Mouse (Mus musculus) forebrain, postnatal 0 days (tissue): Measurements from ENCODE around the gene Il1rl2. TPM values are rescaled to one million over a fixed set of nuclear protein-coding genes. Genes with fewer than 3 reads are reported as not detected.

Source experiments
- ATAC-seq: fragments of 200-750 bp; cut with Nextera tagmentation; 2 replicates; pipeline ENCODE4 v1.8.0; 2017; ENCODE audit warnings: mild to moderate bottlenecking, moderate library complexity
- DNase-seq: peaks from one replicate; pipeline ENCODE4 v3.0.0-alpha.2; 2015
- H3K27ac ChIP-seq: fragments of 300-500 bp; sonication (generic); 2 replicates; pipeline ENCODE4 v1.5.1; 2014; ENCODE audit warnings: low read depth, mild to moderate bottlenecking, antibody characterized with exemption, low read length, moderate library complexity, mixed read lengths
- H3K27me3 ChIP-seq: fragments of 300-500 bp; sonication (generic); 2 replicates; pipeline ENCODE4 v1.6.1; 2014; ENCODE audit warnings: mild to moderate bottlenecking, low read length, mixed read lengths; ENCODE audit not compliant: insufficient read depth
- H3K36me3 ChIP-seq: fragments of 300-500 bp; sonication (generic); 2 replicates; pipeline ENCODE4 v1.6.1; 2014; ENCODE audit warnings: mild to moderate bottlenecking, moderate library complexity; ENCODE audit not compliant: insufficient read depth
- H3K4me1 ChIP-seq: fragments of 300-500 bp; sonication (generic); 2 replicates; pipeline ENCODE4 v1.6.1; 2014; ENCODE audit warnings: antibody characterized with exemption; ENCODE audit not compliant: insufficient read depth
- H3K4me2 ChIP-seq: fragments of 300-500 bp; sonication (generic); 2 replicates; pipeline ENCODE4 v1.6.1; 2014; ENCODE audit warnings: low read depth, mild to moderate bottlenecking, moderate library complexity
- H3K4me3 ChIP-seq: fragments of 300-500 bp; sonication (generic); 2 replicates; pipeline ENCODE4 v1.5.1; 2014; ENCODE audit warnings: low read depth, low read length, mixed read lengths
- H3K9ac ChIP-seq: fragments of 300-500 bp; sonication (generic); 2 replicates; pipeline ENCODE4 v1.6.1; 2014; ENCODE audit warnings: mild to moderate bottlenecking
- H3K9me3 ChIP-seq: fragments of 300-500 bp; sonication (generic); 2 replicates; pipeline ENCODE4 v1.6.1; 2016; ENCODE audit warnings: low read length
- CTCF ChIP-seq: sonication (generic); IDR thresholded peaks from 2 replicates; pipeline ENCODE4 v1.5.1; 2016; ENCODE audit warnings: antibody characterized with exemption, control low read depth, low read depth
- WGBS: fragments of 180-500 bp; shearing (Covaris S2); extraction: QIAGEN DNeasy Blood & Tissue Kit; methylation state at CpG from one replicate; pipeline ENCODE4 v1.1.7; 2014; 5-methylcytosine and 5-hydroxymethylcytosine counted together
- polyA plus RNA-seq: library from polyadenylated mRNA; unstranded; fragments of >200 nt; fragmentation: Nextera tagmentation; extraction: Ambion mirVana; gene quantifications from 2 replicates; pipeline ENCODE4 v1.2.1, GENCODE M21; 2015
- total RNA-seq: library from RNA; depleted of rRNA; stranded (reverse); fragments of >200 nt; gene quantifications from 2 replicates; pipeline ENCODE4 v1.2.3, GENCODE M21; 2014; rRNA removed

Gene Il1rl2
- 0.77 and 1.8 TPM in 2 replicates for total RNA-seq
- 0.50 and 0.76 TPM in 2 replicates for polyA plus RNA-seq

- no peak for ATAC-seq
These were observed at the start of gene Il1rl2 for GRCm38 (mm10) chr1:40324457-40324856. Gene Il1rl2 (plus strand): TSS chr1:40324610.

GRCm38 (mm10) chr1:40275285-40276013, 49.0 kb upstream of the Il1rl2 start:
- ATAC-seq (no peak), DNase-seq (no peak)
- 75% methylated on average over 10 of the region's 10 CpGs for WGBS
- Histone ChIP-seq H3K9ac (no peak overlapping the region), H3K4me1 (no peaks in the 10 kb centered on the region), H3K9me3 (no peaks in the 10 kb centered on the region), H3K36me3 (no peaks in the 10 kb centered on the region), H3K4me2 (no peak overlapping the region), H3K4me3 (no peak overlapping the region), H3K27me3 (no peaks in the 10 kb centered on the region), H3K27ac (no peak overlapping the region)
- no peak for TF ChIP-seq CTCF

More at GRCm38 (mm10) chr1:40324457-40324856, at the start of gene Il1rl2:
- 40% methylated on average over 6 of the region's 6 CpGs for WGBS
- H3K4me1 ChIP-seq, result no peaks in the 10 kb centered on the region
- no peak for DNase-seq
- no peak within 1 kb of the TSS for H3K27ac ChIP-seq
- H3K9ac ChIP-seq, result peak within 1 kb of the TSS; percentile 35; the same call in 1 of the 2 replicates
- peaks cover 28% of the 10 kb centered on the region for H3K27me3 ChIP-seq
- no peaks in the 10 kb centered on the region for H3K9me3 ChIP-seq
- TF ChIP-seq CTCF, result no peak
- peak within 1 kb of the TSS; percentile 72 for H3K4me2 ChIP-seq
- peak within 1 kb of the TSS; percentile 37 for H3K4me3 ChIP-seq
- no peaks in the 10 kb centered on the region for H3K36me3 ChIP-seq

DNA sequence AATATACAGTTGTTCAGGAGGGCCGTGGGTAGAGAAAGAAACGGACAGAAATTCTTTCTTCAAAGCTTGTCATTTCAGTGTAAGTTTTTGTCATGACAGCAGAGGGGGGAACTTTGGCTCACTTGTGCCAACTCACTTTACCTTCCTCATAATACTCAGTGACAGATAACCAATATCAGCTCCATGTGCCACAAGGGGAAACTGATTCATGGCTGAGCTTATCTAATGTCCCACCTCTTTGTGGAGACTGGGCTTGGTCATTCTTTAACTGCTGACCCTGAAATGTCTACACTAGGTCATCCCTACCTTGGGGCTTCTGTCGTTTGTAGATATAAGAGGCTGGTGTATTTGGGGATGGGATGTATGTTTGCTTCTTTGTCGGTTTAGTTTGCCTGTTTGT, 46.5 kb upstream of the Il1rl2 start:
- Histone ChIP-seq H3K27ac (no peak overlapping the region), H3K27me3 (no peaks in the 10 kb centered on the region), H3K36me3 (no peaks in the 10 kb centered on the region), H3K4me2 (no peak overlapping the region), H3K9ac (no peak overlapping the region), H3K4me1 (no peaks in the 10 kb centered on the region), H3K9me3 (no peaks in the 10 kb centered on the region), H3K4me3 (no peak overlapping the region)
- no peak for DNase-seq
- no peak for TF ChIP-seq CTCF
- no peak for ATAC-seq
- WGBS, result 94% methylated on average over 4 of the region's 4 CpGs

DNA sequence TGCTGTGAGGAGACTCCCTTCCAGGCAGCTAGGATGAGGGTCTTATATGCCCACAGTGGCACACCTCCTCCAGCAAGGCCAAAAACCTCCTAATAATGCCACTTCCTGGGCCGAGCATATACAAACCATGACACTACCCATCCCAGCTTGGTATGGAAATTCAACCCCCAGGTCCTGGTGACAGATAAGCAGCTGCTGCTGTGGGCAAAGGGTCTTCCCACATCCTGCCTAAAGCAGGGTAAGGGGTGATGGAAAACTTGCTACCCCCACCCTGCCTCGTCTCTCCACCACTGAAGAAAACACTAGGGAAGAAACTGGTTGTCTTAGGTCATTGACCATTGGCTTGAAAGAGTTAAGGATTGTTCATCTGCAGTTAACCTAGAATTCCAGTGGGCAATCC, 45.7 kb upstream of the Il1rl2 start:
- Histone ChIP-seq H3K4me1 (no peaks in the 10 kb centered on the region), H3K27me3 (no peaks in the 10 kb centered on the region), H3K4me2 (no peak overlapping the region), H3K9ac (no peak overlapping the region), H3K9me3 (no peaks in the 10 kb centered on the region), H3K36me3 (no peaks in the 10 kb centered on the region), H3K4me3 (no peak overlapping the region), H3K27ac (no peak overlapping the region)
- no peak for TF ChIP-seq CTCF
- DNase-seq, result no peak
- WGBS, result 77% methylated on average over 2 of the region's 2 CpGs
- no peak for ATAC-seq

GRCm38 (mm10) chr1:40279182-40279743, 45.1 kb upstream of the Il1rl2 start:
- no peaks in the 10 kb centered on the region for H3K27me3 ChIP-seq
- H3K4me2 ChIP-seq, result no peak overlapping the region
- H3K27ac ChIP-seq, result no peak overlapping the region
- 91% methylated on average over 11 of the region's 11 CpGs for whole genome bisulfite sequencing
- no peak for ATAC-seq
- TF ChIP-seq CTCF, result no peak
- H3K9ac ChIP-seq, result no peak overlapping the region
- no peak for DNase-seq
- H3K4me3 ChIP-seq, result no peak overlapping the region
- H3K9me3 ChIP-seq, result no peaks in the 10 kb centered on the region
- H3K4me1 ChIP-seq, result no peaks in the 10 kb centered on the region
- no peaks in the 10 kb centered on the region for H3K36me3 ChIP-seq

DNA sequence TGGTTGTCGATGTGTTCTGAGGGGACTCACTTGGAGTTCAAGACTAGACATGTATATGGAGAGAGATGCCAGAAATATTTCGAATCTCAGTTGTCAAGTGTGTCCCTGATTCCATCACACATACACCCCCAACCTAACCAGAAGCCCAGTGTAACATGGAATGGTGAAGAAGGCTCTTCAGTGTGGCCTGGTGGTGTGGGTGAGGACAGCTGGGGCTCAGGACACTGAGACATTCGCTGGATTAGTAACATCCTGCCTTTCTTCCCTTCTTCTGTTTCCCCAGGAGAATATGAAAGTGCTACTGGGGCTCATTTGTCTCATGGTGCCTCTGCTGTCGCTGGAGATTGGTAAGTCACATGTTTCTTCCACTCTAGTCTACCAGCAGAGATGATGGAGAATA, 42.5 kb upstream of the Il1rl2 start:
- Histone ChIP-seq H3K9ac (no peak overlapping the region), H3K36me3 (no peaks in the 10 kb centered on the region), H3K4me3 (no peak overlapping the region), H3K27me3 (no peaks in the 10 kb centered on the region), H3K27ac (no peak overlapping the region), H3K4me2 (no peak overlapping the region), H3K4me1 (no peaks in the 10 kb centered on the region), H3K9me3 (no peaks in the 10 kb centered on the region)
- no peak for ATAC-seq
- WGBS, result 77% methylated on average over 4 of the region's 4 CpGs
- no peak for DNase-seq
- no peak for TF ChIP-seq CTCF

DNA sequence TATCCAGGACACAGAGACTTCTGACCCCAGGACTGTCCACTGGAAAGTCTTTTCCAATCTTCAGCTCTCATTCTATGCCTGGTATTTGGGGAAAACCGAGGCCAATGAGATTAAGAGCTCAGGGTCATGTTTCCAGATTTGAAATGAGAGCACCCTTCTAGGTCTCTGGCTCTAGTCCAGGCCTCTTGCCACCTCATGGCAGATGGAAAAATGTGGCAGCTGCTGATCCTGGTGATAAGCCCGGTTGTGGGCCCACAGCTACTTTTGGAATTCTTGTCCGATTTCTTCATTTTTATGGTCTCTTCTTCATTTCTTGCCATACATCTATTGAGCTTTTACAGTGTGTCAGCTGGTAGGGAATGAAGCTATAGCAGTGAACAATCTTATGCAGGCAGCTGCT, 42.0 kb upstream of the Il1rl2 start:
- no peaks in the 10 kb centered on the region for H3K4me1 ChIP-seq
- H3K4me2 ChIP-seq, result no peak overlapping the region
- no peak overlapping the region for H3K27ac ChIP-seq
- H3K9me3 ChIP-seq, result no peaks in the 10 kb centered on the region
- no peak overlapping the region for H3K4me3 ChIP-seq
- ATAC-seq, result no peak
- no peak overlapping the region for H3K9ac ChIP-seq
- no peaks in the 10 kb centered on the region for H3K36me3 ChIP-seq
- WGBS, result 80% methylated on average over 3 of the region's 3 CpGs
- H3K27me3 ChIP-seq, result no peaks in the 10 kb centered on the region
- DNase-seq, result no peak
- no peak for TF ChIP-seq CTCF
